Mouse (Mus musculus): ENCODE results near the gene Sh3bp2.

- no peak for TF ChIP-seq POLR2A (IDR thresholded peaks at IDR 0.05; ENCODE audit: low read depth, low read length)
- no peak for TF ChIP-seq CTCF (IDR thresholded peaks at IDR 0.05; ENCODE audit: extremely low read depth, insufficient read length, insufficient replicate concordance, low read depth, low read length)
Observed at GRCm38 (mm10) chr5:34574721-34575120, 49.1 kb downstream of the Sh3bp2 start.

Measured in small intestine, adult 2 months (tissue).